Mouse (Mus musculus) bone marrow, adult 2 months (tissue): ENCODE data around the gene Lbx1. TPM values are rescaled to one million over a fixed set of nuclear protein-coding genes. Genes with fewer than 3 reads are reported as not detected.

Experiments used
- H3K27ac ChIP-seq: fragments of 200-500 bp; 2 replicates; pipeline ENCODE4 v1.5.1; 2012; ENCODE audit warnings: low read depth, mild to moderate bottlenecking, control low read depth, inconsistent platforms, low read length; ENCODE audit not compliant: control insufficient read depth, poor library complexity, insufficient read depth
- H3K4me1 ChIP-seq: fragments of 200-500 bp; 2 replicates; pipeline ENCODE4 v1.6.1; 2011; ENCODE audit warnings: low read length; ENCODE audit not compliant: control insufficient read depth, insufficient read depth
- H3K4me3 ChIP-seq: fragments of 200-500 bp; replicated peaks from 2 replicates; pipeline ENCODE3; 2011; ENCODE audit warnings: mild to moderate bottlenecking, low read depth, low read length, control low read depth; ENCODE audit not compliant: control insufficient read depth
- CTCF ChIP-seq: fragments of 200-500 bp; IDR thresholded peaks from 2 replicates; pipeline ENCODE4 v1.5.1; 2011; ENCODE audit warnings: low read length, control low read depth; ENCODE audit not compliant: control insufficient read depth, insufficient read depth
- POLR2A ChIP-seq: fragments of 200-500 bp; IDR thresholded peaks from 2 replicates; pipeline ENCODE4 v1.6.1; 2011; ENCODE audit warnings: low read depth, mild to moderate bottlenecking, control low read depth, low read length, borderline replicate concordance; ENCODE audit not compliant: control insufficient read depth
- WGBS: fragments of 180-500 bp; shearing (Covaris S2); methylation state at CpG from one replicate; pipeline ENCODE4 v1.1.7; 2018; 5-methylcytosine and 5-hydroxymethylcytosine counted together
- polyA plus RNA-seq: library from polyadenylated mRNA; stranded (reverse); fragments of >200 nt; gene quantifications from 2 replicates; pipeline ENCODE4 v1.2.4, GENCODE M21; 2011; ENCODE audit warnings: low replicate concordance; ENCODE audit not compliant: missing spikeins, insufficient read depth, insufficient read length

Lbx1 gene
- polyA plus RNA-seq, 1 experiment, result not detected

- TF ChIP-seq POLR2A, result no peak
- TF ChIP-seq CTCF, result no peak
- WGBS, result 47% methylated on average over 14 of the region's 14 CpGs
Observed at GRCm38 (mm10) chr19:45209776-45210422, 25.7 kb downstream of the Lbx1 start.

GRCm38 (mm10) chr19:45209191-45209590 is 26.4 kb downstream of the Lbx1 start:
- WGBS, result 72% methylated on average over 1 of the region's 1 CpGs
- H3K4me1 ChIP-seq, result peaks cover 3% of the 10 kb centered on the region
- TF ChIP-seq CTCF (no peak), POLR2A (no peak)
- H3K4me3 ChIP-seq, result no peak overlapping the region
- H3K27ac ChIP-seq, result no peak overlapping the region

More at GRCm38 (mm10) chr19:45209776-45210422, 25.7 kb downstream of the Lbx1 start:
- H3K4me1 ChIP-seq, result peaks cover 3% of the 10 kb centered on the region
- H3K4me3 ChIP-seq, result no peak overlapping the region
- no peak overlapping the region for H3K27ac ChIP-seq

DNA sequence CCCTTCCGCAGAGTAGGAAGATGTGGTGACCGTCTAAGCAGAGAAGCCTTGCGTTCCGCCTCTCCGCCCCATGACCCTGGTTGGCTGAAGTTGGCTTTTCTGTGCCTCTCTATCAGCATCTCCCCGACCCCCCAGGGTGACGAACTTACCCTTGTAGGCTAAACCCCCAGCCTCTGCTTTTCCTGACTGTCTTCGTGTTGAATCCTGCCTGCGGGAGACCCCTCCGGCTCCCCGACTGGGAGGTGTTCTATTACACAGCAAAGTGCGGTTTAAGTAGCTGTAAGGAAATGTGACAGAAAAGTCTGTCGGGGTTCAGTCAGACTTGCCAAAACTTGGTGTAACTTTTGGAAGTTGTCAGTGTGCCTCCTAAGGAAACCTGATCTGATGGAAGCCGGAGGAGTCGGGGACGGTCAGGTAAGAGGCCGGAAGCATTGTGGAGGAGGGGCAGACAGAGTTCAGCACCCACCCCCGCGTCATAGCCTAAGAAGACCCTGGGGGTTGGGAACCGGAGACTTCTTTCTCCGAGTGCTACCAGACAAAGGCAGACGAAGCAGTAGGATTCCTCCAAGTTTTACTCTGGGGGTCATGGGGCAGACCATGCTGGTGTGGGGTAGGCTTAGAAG is 27.1 kb downstream of the Lbx1 start:
- WGBS, result 31% methylated on average over 22 of the region's 22 CpGs
- no peak for TF ChIP-seq CTCF
- no peak for TF ChIP-seq POLR2A
- Histone ChIP-seq H3K4me3 (peak overlapping the region; percentile 41), H3K27ac (peak overlapping the region; percentile 12; the same call in 1 of the 2 replicates), H3K4me1 (peaks cover 3% of the 10 kb centered on the region)

- peak overlapping the region; percentile 41 for H3K4me3 ChIP-seq
- no peak for TF ChIP-seq CTCF
- TF ChIP-seq POLR2A, result no peak
- H3K27ac ChIP-seq, result no peak overlapping the region; the same call in 1 of the 2 replicates
- WGBS, result 3% methylated on average over 19 of the region's 19 CpGs
- peaks cover 3% of the 10 kb centered on the region for H3K4me1 ChIP-seq
Observed at GRCm38 (mm10) chr19:45207662-45208437, 27.8 kb downstream of the Lbx1 start.

GRCm38 (mm10) chr19:45207153-45207552 is 28.5 kb downstream of the Lbx1 start:
- Histone ChIP-seq H3K4me1 (peaks cover 3% of the 10 kb centered on the region), H3K27ac (no peak overlapping the region), H3K4me3 (no peak overlapping the region)
- 57% methylated on average over 15 of the region's 15 CpGs for WGBS
- no peak for TF ChIP-seq CTCF
- TF ChIP-seq POLR2A, result no peak

GRCm38 (mm10) chr19:45205311-45206105 is 30.1 kb downstream of the Lbx1 start:
- no peak overlapping the region for H3K4me3 ChIP-seq
- H3K4me1 ChIP-seq, result peaks cover 3% of the 10 kb centered on the region
- TF ChIP-seq POLR2A, result no peak
- TF ChIP-seq CTCF, result no peak
- 60% methylated on average over 3 of the region's 3 CpGs for WGBS
- H3K27ac ChIP-seq, result no peak overlapping the region; the same call in 1 of the 2 replicates

DNA sequence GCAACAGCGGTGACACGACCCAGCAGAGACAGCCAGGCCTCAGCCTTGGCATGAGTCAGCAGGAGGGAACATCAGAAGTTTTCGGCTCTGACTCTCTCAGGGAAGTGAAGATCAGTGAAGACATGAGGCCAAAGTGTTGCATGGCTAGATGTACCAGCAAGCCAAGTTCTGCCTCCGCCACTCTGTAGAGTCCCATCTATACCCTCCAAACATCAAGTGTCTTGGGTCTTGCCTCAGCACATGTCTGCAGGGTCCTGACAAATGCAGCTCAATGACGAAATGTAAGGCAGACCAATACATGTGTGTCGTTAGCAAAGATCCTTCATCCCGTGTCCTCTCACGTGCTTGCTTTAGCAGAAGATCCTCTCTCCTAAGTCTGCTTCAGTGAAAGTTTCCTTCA is 38.6 kb downstream of the Lbx1 start:
- Histone ChIP-seq H3K4me1 (no peaks in the 10 kb centered on the region), H3K27ac (no peak overlapping the region), H3K4me3 (no peak overlapping the region)
- 70% methylated on average over 8 of the region's 8 CpGs for WGBS
- TF ChIP-seq CTCF (no peak), POLR2A (no peak)
